Mouse (Mus musculus): ENCODE measurements around the gene Pdrg1. TPM values are rescaled to one million over a fixed set of nuclear protein-coding genes. Genes with fewer than 3 reads are reported as not detected.

Gene Pdrg1
- 34.0 TPM for polyA plus RNA-seq (2015; fragmentation: Illumina TruSeq; extraction: RNeasy Lipid Tissue Mini Kit (QIAGEN cat#74804); ENCODE audit: insufficient read depth, low read depth, low replicate concordance)

GRCm38 (mm10) chr2:153014758-153015593 lies at the start of gene Pdrg1:
Gene Pdrg1 (minus strand): TSS chr2:153015427.

DNA sequence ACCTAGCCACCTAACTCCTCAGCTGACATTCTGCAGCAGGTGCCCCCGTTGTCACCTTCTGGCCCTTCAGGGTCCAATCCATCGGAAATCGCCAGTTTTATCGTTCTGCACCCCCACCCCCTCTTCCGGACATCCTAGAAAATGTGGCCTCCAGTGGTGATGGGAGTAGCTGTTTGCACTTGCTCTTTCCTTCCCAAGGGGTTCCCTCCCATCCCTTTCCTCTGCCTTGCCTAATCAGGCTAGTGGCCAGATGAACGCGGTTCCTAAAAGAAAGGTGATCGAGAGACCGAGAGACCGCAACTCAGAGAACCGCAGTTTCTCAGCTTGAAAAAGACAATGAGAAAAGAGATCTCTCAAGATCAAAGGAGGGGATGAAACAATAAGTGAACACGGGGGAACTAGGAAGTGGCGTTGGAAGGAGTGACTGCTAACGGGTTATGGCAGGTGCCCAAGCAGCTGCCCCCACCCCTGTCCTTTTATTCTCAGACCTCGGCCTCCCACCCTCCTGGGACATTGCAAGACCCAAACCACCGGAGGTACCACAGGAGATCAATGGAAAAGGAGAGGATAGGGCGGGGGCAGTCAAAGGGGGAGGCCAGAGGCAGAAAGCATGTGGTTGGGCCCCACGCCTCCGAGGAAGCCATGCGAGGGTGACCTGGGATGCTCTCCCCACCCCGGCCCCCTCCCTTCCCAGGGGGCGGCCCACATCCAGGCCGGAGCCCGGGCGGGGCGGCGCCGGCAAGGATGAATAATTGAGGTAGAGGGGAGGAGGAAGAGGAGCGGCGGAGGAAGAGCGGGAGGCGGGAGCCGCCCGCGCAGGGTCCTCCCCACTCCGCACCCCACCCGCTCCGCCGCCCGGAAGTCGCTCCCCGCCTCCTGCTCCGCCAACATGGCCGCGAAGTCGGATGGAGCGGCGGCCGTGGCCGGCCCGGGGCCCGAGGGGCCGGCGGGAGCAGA lies 16.2 kb upstream of the Pdrg1 start, which contains the start of gene Xkr7:
Gene Xkr7, plus strand, starts transcription at position 727 of the 957 bp plus-strand sequence.

DNA sequence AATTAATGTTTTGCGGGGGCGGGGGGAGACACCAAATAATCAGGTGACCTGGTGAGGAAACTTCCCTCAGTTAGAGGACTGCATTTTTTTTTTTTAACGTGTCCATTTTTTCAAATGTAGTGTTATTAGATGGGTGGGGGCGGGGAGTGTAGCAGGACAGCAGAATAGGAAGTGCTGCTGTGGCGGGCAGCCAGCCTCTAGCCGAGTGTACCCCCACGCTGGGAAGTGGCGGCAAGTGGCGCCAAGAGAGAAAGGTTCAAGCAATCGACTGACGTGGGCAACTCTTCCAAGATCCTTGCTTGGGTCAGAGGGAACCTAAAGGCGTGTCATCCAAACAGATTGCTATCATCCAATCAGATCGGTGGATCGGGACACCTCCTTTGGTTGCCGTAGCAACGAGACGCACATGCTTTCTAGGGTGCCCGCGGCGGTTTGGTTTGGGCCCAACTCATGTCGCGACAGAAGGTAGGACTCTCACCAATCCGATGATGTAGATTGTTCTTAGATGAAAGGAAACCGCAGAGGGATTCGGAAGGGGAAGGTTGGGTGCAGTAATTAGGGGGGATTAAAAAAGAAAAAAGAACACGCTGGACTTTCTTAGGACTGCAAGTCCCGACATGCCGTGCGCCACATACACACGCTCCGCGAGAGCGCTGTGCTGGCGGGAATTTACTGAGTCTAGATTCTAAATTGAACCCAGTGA lies 53.0 kb downstream of the Pdrg1 start, which contains the start of gene Ttll9:
Gene Ttll9, plus strand, starts transcription at position 395 of the 703 bp plus-strand sequence.

Other genes starting within 250 kb of the Pdrg1 start
- gene Bcl2l1, start 183.7 kb downstream of the Pdrg1 start, polyA plus RNA-seq (2015; fragmentation: Illumina TruSeq; extraction: RNeasy Lipid Tissue Mini Kit (QIAGEN cat#74804); ENCODE audit: insufficient read depth, low read depth, low replicate concordance), result 13.2 TPM
- not detected for gene Tpx2, start 167.5 kb downstream of the Pdrg1 start, polyA plus RNA-seq (2015; fragmentation: Illumina TruSeq; extraction: RNeasy Lipid Tissue Mini Kit (QIAGEN cat#74804); ENCODE audit: insufficient read depth, low read depth, low replicate concordance)
- gene Mylk2, start 104.1 kb downstream of the Pdrg1 start, polyA plus RNA-seq (2015; fragmentation: Illumina TruSeq; extraction: RNeasy Lipid Tissue Mini Kit (QIAGEN cat#74804); ENCODE audit: insufficient read depth, low read depth, low replicate concordance), result not detected
- 4.8 TPM for gene Foxs1, start 82.2 kb downstream of the Pdrg1 start, polyA plus RNA-seq (2015; fragmentation: Illumina TruSeq; extraction: RNeasy Lipid Tissue Mini Kit (QIAGEN cat#74804); ENCODE audit: insufficient read depth, low read depth, low replicate concordance)
- gene Dusp15, start 63.7 kb downstream of the Pdrg1 start, polyA plus RNA-seq (2015; fragmentation: Illumina TruSeq; extraction: RNeasy Lipid Tissue Mini Kit (QIAGEN cat#74804); ENCODE audit: insufficient read depth, low read depth, low replicate concordance), result not detected
- not detected for gene Ttll9, start 52.9 kb downstream of the Pdrg1 start, polyA plus RNA-seq (2015; fragmentation: Illumina TruSeq; extraction: RNeasy Lipid Tissue Mini Kit (QIAGEN cat#74804); ENCODE audit: insufficient read depth, low read depth, low replicate concordance)
- gene Xkr7, start 16.4 kb upstream of the Pdrg1 start, polyA plus RNA-seq (2015; fragmentation: Illumina TruSeq; extraction: RNeasy Lipid Tissue Mini Kit (QIAGEN cat#74804); ENCODE audit: insufficient read depth, low read depth, low replicate concordance), result not detected
- 17.8 TPM for gene Ccm2l, start 50.5 kb upstream of the Pdrg1 start, polyA plus RNA-seq (2015; fragmentation: Illumina TruSeq; extraction: RNeasy Lipid Tissue Mini Kit (QIAGEN cat#74804); ENCODE audit: insufficient read depth, low read depth, low replicate concordance)
- gene Hck, start 93.0 kb upstream of the Pdrg1 start, polyA plus RNA-seq (2015; fragmentation: Illumina TruSeq; extraction: RNeasy Lipid Tissue Mini Kit (QIAGEN cat#74804); ENCODE audit: insufficient read depth, low read depth, low replicate concordance), result 1.0 TPM
- 12.8 TPM for gene Tm9sf4, start 145.9 kb upstream of the Pdrg1 start, polyA plus RNA-seq (2015; fragmentation: Illumina TruSeq; extraction: RNeasy Lipid Tissue Mini Kit (QIAGEN cat#74804); ENCODE audit: insufficient read depth, low read depth, low replicate concordance)
- gene Tspyl3, start 210.0 kb upstream of the Pdrg1 start, polyA plus RNA-seq (2015; fragmentation: Illumina TruSeq; extraction: RNeasy Lipid Tissue Mini Kit (QIAGEN cat#74804); ENCODE audit: insufficient read depth, low read depth, low replicate concordance), result 0.52 TPM
- 1.6 TPM for gene Plagl2, start 226.0 kb upstream of the Pdrg1 start, polyA plus RNA-seq (2015; fragmentation: Illumina TruSeq; extraction: RNeasy Lipid Tissue Mini Kit (QIAGEN cat#74804); ENCODE audit: insufficient read depth, low read depth, low replicate concordance)
- gene Pofut1, start 226.1 kb upstream of the Pdrg1 start, polyA plus RNA-seq (2015; fragmentation: Illumina TruSeq; extraction: RNeasy Lipid Tissue Mini Kit (QIAGEN cat#74804); ENCODE audit: insufficient read depth, low read depth, low replicate concordance), result 4.7 TPM